Mouse (Mus musculus): ENCODE measurements around the gene Gm3625. TPM values are rescaled to one million over a fixed set of nuclear protein-coding genes. Genes with fewer than 3 reads are reported as not detected.

Gm3625 gene
- not detected for total RNA-seq (2021)
- long read RNA-seq, experiment 1, transcript Gm3625-201 (1 exons, 102 nt), result major isoform, 11 of 12 reads
- long read RNA-seq, experiment 1, partial matches to known transcripts, result 0 of 12 reads
- long read RNA-seq, experiment 1, other reads (novel, unspliced or antisense), result 1 of 12 reads
- long read RNA-seq, experiment 2, partial matches to known transcripts, result 0 of 3 reads
- long read RNA-seq, experiment 2, other reads (novel, unspliced or antisense), result 0 of 3 reads

DNA sequence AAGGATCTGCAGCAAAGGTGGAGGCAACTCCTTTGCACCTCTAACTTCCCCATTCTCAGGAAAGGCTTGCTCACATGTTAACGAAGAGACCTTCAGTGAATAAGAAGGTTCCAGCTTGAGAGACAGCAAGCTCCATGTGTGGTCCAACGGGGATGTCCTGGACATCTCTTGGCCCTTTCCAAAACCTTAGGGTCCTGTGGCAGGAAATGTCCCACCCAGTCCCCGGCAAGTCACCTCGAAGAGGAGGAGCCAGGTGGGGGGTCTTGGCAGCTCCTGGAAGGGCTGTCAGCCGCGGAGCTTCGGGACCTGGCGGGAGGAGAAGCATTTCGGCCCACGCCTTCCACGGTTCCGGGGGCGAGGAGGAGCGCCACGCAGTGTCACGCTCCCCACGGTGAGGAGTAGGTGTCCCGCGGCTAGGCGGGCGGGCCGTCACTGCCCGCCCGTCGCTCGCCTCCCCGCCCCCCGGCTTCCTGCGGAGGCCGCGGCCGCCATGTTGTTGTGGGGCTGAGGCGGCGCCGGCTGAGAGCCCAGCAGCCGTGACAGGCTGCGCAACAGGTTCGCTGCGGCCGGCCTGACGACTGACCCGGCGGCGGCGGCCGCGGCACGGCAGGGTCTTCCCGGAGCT, at the start of gene Gm3625, which contains the start of gene Itsn2:
Gene Gm3625, minus strand, starts transcription at position 387 of the 625 bp plus-strand sequence.
Gene Itsn2, plus strand, starts transcription at position 98 of the 625 bp plus-strand sequence.
- DNase-seq, result peak; percentile 59 to 70
- intact Hi-C loops (cut with DNase I), result no loop called here

- intact Hi-C loops (cut with DNase I), result loop anchor here (10.0 kb wide), 1 partner anchor 324 kb away; no protein-coding TSS in a partner anchor
- no peak for DNase-seq
Measured at GRCm38 (mm10) chr12:4640737-4641136, 48.0 kb upstream of the Gm3625 start.

- DNase-seq, result no peak
- intact Hi-C loops (cut with DNase I), result loop anchor here (5.0 kb wide), 1 partner anchor 1824 kb away; no protein-coding TSS in a partner anchor
Measured at GRCm38 (mm10) chr12:4638438-4638837, 45.7 kb upstream of the Gm3625 start.

DNA sequence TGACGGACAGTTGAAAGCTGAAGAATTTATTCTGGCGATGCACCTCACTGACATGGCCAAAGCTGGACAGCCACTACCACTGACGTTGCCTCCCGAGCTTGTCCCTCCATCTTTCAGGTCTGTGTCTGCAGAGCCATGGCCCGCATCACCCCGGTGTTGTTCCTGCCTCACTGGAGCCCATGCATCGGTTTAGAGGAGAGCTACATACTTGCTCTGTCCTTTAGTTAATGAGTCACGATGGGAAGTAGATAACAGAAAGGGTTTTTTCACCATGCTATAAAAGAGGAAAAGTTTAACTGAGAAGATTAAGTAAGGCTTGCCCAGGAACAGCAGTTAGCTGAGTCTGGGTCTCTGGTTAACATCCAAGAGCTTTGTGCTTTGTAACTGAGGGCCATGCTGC, 40.2 kb upstream of the Gm3625 start:
- DNase-seq, result no peak
- intact Hi-C loops (cut with DNase I), result no loop called here

DNA sequence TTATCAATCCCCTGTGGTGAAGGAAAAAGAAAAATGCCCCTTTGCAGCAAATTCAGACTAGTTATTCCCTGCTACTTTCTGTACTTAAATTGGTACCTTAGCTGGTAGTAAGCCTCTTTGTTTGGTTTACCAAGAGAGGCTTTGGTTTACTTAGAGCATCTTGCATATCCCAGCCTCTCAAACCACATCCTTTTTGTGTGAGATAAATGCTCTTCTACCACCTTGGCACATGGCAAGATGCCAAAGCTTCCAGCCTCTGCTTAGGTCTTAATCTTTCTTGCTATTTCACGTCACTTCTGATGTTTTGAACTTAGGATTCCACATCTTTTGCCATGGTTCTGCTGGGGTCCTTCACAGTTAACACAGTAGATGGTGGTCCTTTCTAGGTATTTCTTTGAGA, 31.5 kb upstream of the Gm3625 start:
- intact Hi-C loops (cut with DNase I), result no loop called here
- DNase-seq, result no peak

GRCm38 (mm10) chr12:4614722-4615121, 22.0 kb upstream of the Gm3625 start:
- no peak for DNase-seq
- intact Hi-C loops (cut with DNase I), result no loop called here

GRCm38 (mm10) chr12:4606625-4607024, 13.9 kb upstream of the Gm3625 start:
- intact Hi-C loops (cut with DNase I), result no loop called here
- DNase-seq, result no peak

- no peak for DNase-seq
- intact Hi-C loops (cut with DNase I), result no loop called here
Measured at GRCm38 (mm10) chr12:4599713-4600112, 7.0 kb upstream of the Gm3625 start.

DNA sequence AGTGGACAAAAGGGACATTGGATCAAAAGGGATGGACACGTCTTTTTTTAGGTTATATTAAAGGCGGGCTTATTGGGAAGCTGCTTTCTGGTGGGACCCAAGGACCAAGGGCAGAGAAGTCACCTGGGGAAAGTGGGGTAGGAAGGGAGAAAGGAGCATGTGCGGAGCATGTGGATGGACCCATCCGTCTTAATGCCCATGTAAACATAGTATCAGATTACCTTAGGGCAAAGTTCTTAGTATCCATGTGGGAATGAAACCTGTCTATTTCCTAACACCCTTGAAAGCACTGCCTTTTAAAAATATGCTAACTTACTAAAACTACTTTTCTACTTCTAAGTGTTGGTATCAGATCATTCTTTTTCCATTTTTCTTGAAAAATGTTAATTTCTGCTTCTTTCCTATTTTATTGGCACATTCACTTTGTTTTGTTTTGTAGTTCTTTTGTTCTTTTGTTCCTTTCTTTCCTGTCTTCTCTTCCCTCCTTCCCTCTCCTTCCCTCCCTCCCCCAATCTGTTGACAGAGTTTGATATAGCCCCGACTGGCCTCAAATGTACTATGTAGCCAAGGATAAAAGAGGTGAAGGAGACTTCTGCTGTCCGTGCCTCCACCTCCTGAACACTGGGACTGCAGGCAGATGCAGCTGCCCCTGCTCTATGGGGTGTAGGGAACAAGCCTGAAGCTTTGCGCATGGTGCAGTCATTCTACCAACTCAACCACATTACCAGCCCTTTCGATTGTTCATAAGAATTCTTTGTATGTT, 6.1 kb upstream of the Gm3625 start:
- intact Hi-C loops (cut with DNase I), result no loop called here
- DNase-seq, result no peak

- no peak for DNase-seq
- intact Hi-C loops (cut with DNase I), result no loop called here
Measured at GRCm38 (mm10) chr12:4595055-4595454, 2.3 kb upstream of the Gm3625 start.

- intact Hi-C loops (cut with DNase I), result no loop called here
- no peak for DNase-seq
Measured at GRCm38 (mm10) chr12:4593930-4594391, 1.2 kb upstream of the Gm3625 start.

DNA sequence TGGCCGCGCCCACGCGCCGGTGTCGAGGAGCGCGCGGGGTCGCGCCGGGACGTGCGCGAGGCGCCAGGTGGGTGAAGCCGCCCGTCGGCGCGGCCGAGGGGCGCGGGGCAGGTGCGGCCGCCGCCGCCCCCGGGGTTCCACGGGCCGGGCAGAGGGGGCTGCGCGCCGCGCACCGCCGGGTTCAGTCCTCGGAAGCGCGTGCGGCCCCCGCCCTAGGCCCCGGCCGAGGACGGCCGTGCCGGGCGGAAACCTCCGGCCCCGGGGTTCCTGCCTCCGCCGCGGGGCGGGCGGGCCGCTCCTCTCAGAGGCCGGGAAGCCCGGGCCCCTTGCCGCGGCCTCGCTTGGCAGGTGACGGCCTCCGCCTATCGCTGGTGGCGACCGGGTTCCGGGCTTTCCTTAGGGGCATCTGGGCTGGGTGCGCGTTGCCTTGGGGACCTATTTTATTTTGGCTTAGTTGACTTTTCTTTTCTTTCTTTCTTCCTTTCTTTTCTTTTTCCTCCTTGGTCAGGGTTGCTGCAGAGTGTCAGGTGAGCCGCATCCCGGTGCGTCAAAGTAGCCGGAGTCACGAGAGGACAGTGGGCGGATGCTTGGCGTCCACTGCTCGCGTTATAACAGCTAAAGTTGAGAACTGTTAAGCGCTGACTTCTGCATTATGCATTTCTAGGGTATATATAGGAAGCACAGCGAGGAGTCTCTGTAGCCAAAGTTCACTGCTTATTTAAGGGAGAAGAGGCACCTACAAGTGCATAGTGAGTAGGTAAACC, 621 bp upstream of the Gm3625 start:
- intact Hi-C loops (cut with DNase I), result no loop called here
- peak; percentile 25 to 43 for DNase-seq

- DNase-seq, result no peak
- intact Hi-C loops (cut with DNase I), result no loop called here
Measured at GRCm38 (mm10) chr12:4592025-4592424, 702 bp downstream of the Gm3625 start.

GRCm38 (mm10) chr12:4588603-4589002, 4.1 kb downstream of the Gm3625 start:
- DNase-seq, result peak; percentile 22 to 35
- intact Hi-C loops (cut with DNase I), result no loop called here

DNA sequence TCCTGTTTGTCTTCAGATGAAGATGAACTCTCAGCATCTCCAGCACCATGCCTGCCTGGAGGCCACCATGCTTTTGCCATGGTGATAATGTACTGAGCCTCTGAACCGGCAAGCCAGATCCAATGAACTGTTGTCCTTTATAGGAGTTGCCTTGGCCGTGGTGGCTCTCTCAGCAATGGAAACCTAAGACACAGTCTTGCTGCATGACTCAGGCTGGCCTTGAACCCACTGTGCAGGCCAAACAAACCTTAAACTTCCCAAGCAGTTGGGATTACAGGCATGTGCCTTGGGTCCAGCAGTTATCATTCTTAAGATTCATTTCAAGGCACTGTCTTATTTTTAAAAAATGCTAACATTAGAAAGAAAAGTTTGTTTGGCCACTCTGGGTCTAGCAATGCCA, 4.9 kb downstream of the Gm3625 start:
- no peak for DNase-seq
- intact Hi-C loops (cut with DNase I), result no loop called here

GRCm38 (mm10) chr12:4582326-4582725, 10.4 kb downstream of the Gm3625 start:
- no peak for DNase-seq
- intact Hi-C loops (cut with DNase I), result no loop called here

- DNase-seq, result no peak
- intact Hi-C loops (cut with DNase I), result loop anchor here (5.0 kb wide), 1 partner anchor 193 kb away; the partner anchor contains the start of genes Fam228b and Pfn4
Measured at GRCm38 (mm10) chr12:4574065-4574464, 18.7 kb downstream of the Gm3625 start.

- intact Hi-C loops (cut with DNase I), result loop anchor here (5.0 kb wide), 1 partner anchor 195 kb away; the partner anchor contains the start of genes Fam228b and Pfn4
- DNase-seq, result no peak
Measured at GRCm38 (mm10) chr12:4571864-4572263, 20.9 kb downstream of the Gm3625 start.

- DNase-seq, result peak in 1 of 2 experiments; percentile 14
- intact Hi-C loops (cut with DNase I), result no loop called here
Measured at GRCm38 (mm10) chr12:4558475-4559279, 34.0 kb downstream of the Gm3625 start.

GRCm38 (mm10) chr12:4558013-4558412, 34.7 kb downstream of the Gm3625 start:
- no peak for DNase-seq
- intact Hi-C loops (cut with DNase I), result no loop called here
